ENCODE assay signal across 38 mouse cellular contexts in the genomic region with DNA sequence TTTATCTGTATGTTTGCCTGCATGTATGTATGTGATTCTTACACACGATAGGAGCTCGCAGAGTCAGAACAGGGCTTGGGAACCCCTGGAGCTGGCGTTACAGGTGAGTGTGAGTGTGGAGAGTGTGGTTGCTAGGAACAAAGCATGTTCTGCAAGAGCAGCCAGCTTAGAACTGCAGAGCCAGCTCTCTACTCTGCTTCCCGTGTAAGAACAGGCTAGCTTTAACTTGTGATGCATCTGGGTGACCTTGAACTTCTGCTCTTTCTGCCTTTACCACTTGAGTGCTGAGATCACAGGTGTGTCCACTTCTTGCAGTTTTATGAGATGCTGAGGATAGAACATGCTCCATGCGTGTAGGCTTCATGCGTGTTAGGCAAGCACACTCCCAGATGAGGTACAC. TPM values are rescaled to one million over a fixed set of nuclear protein-coding genes. Genes with fewer than 3 reads are reported as not detected.
DNase-seq lines count a peak whose midpoint lies in the region; ATAC-seq and TF ChIP-seq lines count a peak whose summit lies in the region.
"Had no signal": no experiment of that assay in that cellular context is flagged by ENCODE, and none has a peak within 500 bp of the region (broad histone marks: within the 10 kb centered on the region; RNA-seq: fewer than 3 reads in every experiment).

No protein-coding gene starts in this region.

- no peak for TF ChIP-seq POLR2A in cerebellum, adult 2 months (IDR thresholded peaks at IDR 0.05; ENCODE audit: borderline replicate concordance, insufficient read depth, low read length)
- no peak for TF ChIP-seq POLR2A in bone marrow macrophage, adult 2 months (IDR thresholded peaks at IDR 0.05; ENCODE audit: borderline replicate concordance, low read depth, low read length)

- ATAC-seq in stomach, embryonic 14.5 days (ENCODE audit: insufficient number of reproducible peaks, insufficient read depth, low FRiP score, low read depth) = no peak
- ATAC-seq: activated CD4-positive, CD25-positive, alpha-beta regulatory T cell, adult 4 months; forebrain, embryonic 13.5 days; inflammation-experienced regulatory T-cells, adult 6 months; midbrain, embryonic 13.5 days had no signal

- no peak overlapping the region for H3K9ac ChIP-seq in stomach, embryonic 14.5 days (replicated peaks; ENCODE audit: low read depth, low read length)
- H3K9ac ChIP-seq: heart, embryonic 13.5 days; hindbrain, embryonic 14.5 days; liver, embryonic 15.5 days; midbrain, embryonic 13.5 days had no signal

- no peaks in the 10 kb centered on the region for H3K27me3 ChIP-seq in cerebellum, adult 2 months (ENCODE audit: control insufficient read depth, insufficient read depth, low read length)
- H3K27me3 ChIP-seq in stomach, embryonic 14.5 days (ENCODE audit: control insufficient read depth, insufficient read depth, low read length) = no peaks in the 10 kb centered on the region
- H3K27me3 ChIP-seq: forebrain, embryonic 13.5 days; heart, embryonic 13.5 days; liver, embryonic 15.5 days; midbrain, embryonic 13.5 days had no signal

- H3K27ac ChIP-seq in cerebellum, adult 2 months (ENCODE audit: insufficient read depth, low read length) = 0 out of 2 replicates have a peak overlapping the region, but pooled peaks have one; percentile 17
- peak overlapping the region; percentile 3; the same call in 1 of the 2 replicates for H3K27ac ChIP-seq in left cerebral cortex, adult 2 months
- H3K27ac ChIP-seq in bone marrow macrophage, adult 2 months (ENCODE audit: insufficient read depth, low read depth, low read length) = peak overlapping the region; percentile 73; the same call in 1 of the 2 replicates
- peak overlapping the region; percentile 84 for H3K27ac ChIP-seq in stomach, embryonic 14.5 days (ENCODE audit: low read length)
- H3K27ac ChIP-seq: heart, adult 2 months; heart, embryonic 13.5 days; hindbrain, embryonic 14.5 days; liver, embryonic 15.5 days; midbrain, embryonic 13.5 days had no signal

- no peaks in the 10 kb centered on the region for H3K9me3 ChIP-seq in stomach, embryonic 14.5 days (ENCODE audit: control insufficient read depth, low read depth, low read length)
- H3K9me3 ChIP-seq: forebrain, embryonic 13.5 days; heart, embryonic 13.5 days; liver, embryonic 15.5 days; midbrain, embryonic 13.5 days had no signal

- no peak for TF ChIP-seq CTCF in cerebellum, adult 2 months (IDR thresholded peaks at IDR 0.05; ENCODE audit: borderline replicate concordance, insufficient read depth, low read depth, low read length)
- no peak for TF ChIP-seq CTCF in left cerebral cortex, adult 2 months (IDR thresholded peaks at IDR 0.05)
- TF ChIP-seq CTCF in bone marrow macrophage, adult 2 months (IDR thresholded peaks at IDR 0.05; ENCODE audit: low read depth, low read length) = no peak

- no peaks in the 10 kb centered on the region for H3K36me3 ChIP-seq in stomach, embryonic 14.5 days (ENCODE audit: control insufficient read depth, insufficient read depth, low read length)
- H3K36me3 ChIP-seq: liver, embryonic 15.5 days; midbrain, embryonic 13.5 days had no signal

- 87% methylated on average over 6 of the region's 6 CpGs for WGBS in cerebellum, adult 2 months
- 82% methylated on average over 6 of the region's 6 CpGs for WGBS in stomach, embryonic 14.5 days

- intact Hi-C loops in left cerebral cortex, adult 2 months (cut with DNase I) = no loop called here
- intact Hi-C loops in left cerebral cortex, postnatal 36 days (cut with DNase I) = no loop called here

- no peak overlapping the region for H3K4me2 ChIP-seq in stomach, embryonic 14.5 days (replicated peaks; ENCODE audit: low read depth, low read length)
- H3K4me2 ChIP-seq: forebrain, embryonic 13.5 days; heart, embryonic 13.5 days; hindbrain, embryonic 14.5 days; liver, embryonic 15.5 days; lung, embryonic 14.5 days; midbrain, embryonic 13.5 days had no signal

- H3K4me1 ChIP-seq in cerebellum, adult 2 months (ENCODE audit: control insufficient read depth, insufficient read depth, low read length) = peaks cover 41% of the 10 kb centered on the region
- H3K4me1 ChIP-seq in bone marrow macrophage, adult 2 months (ENCODE audit: control insufficient read depth, insufficient read depth, low read length) = peaks cover 73% of the 10 kb centered on the region
- peaks cover 51% of the 10 kb centered on the region for H3K4me1 ChIP-seq in stomach, embryonic 14.5 days (ENCODE audit: control insufficient read depth, insufficient read depth, low read length)

- H3K4me3 ChIP-seq in cerebellum, adult 2 months (replicated peaks; ENCODE audit: insufficient read depth, low read depth, low read length) = no peak overlapping the region
- no peak overlapping the region for H3K4me3 ChIP-seq in left cerebral cortex, adult 2 months
- no peak overlapping the region for H3K4me3 ChIP-seq in bone marrow macrophage, adult 2 months (ENCODE audit: insufficient read depth, low read length)
- no peak overlapping the region for H3K4me3 ChIP-seq in stomach, embryonic 14.5 days (ENCODE audit: low read depth, low read length)
- H3K4me3 ChIP-seq: forebrain, embryonic 13.5 days; heart, adult 2 months; heart, embryonic 13.5 days; liver, embryonic 15.5 days; midbrain, embryonic 13.5 days had no signal

- no peak for DNase-seq in cerebellum, adult 2 months
- no peak for DNase-seq in cerebellum, adult 9-11 months
- no peak for DNase-seq in left cerebral cortex, adult 2 months (ENCODE audit: extremely low spot score in 1 of 2, low spot score in 2 of 2)
- DNase-seq in left cerebral cortex, postnatal 36 days (ENCODE audit: low spot score in 2 of 2) = no peak
- no peak for DNase-seq in lung, postnatal 4 days
- DNase-seq in kidney, postnatal 14 days = no peak
- DNase-seq: cerebellum, adult 9-10 months; embryo, embryonic 11 days; gastrocnemius, postnatal 25 days; heart, adult 2 months; heart, postnatal 10 days; kidney, adult 11 months; kidney, postnatal 25 days; lung, embryonic 14.5 days; lung, postnatal 14 days; spleen, adult 18-20 months; thymus, postnatal 14 days had no signal

RNA-seq across cellular contexts. Expression of a gene that starts 16.3 kb away (rescaled TPM):
- polyA plus RNA-seq in cerebellum, adult 2 months (2012; rRNA removed) = 222 and 224 TPM in 2 replicates
- 100 to 1,000 TPM; 411 to 445 TPM for total RNA-seq in left cerebral cortex, adult 2 months (2021)
- 100 to 1,000 TPM; 380 to 465 TPM for total RNA-seq in left cerebral cortex, postnatal 36 days (2021)
- polyA plus RNA-seq in bone marrow macrophage, adult 2 months (2012; ENCODE audit: insufficient read depth, insufficient read length, missing spikeins) = 139 and 151 TPM in 2 replicates
- polyA plus RNA-seq in stomach, embryonic 14.5 days (2014; fragmentation: Nextera tagmentation; extraction: Ambion mirVana) = 23.0 and 23.9 TPM in 2 replicates

RNA-seq across cellular contexts. Expression of a gene that starts 36.7 kb away (rescaled TPM):
- not detected in 2 replicates for polyA plus RNA-seq in cerebellum, adult 2 months (2012; rRNA removed)
- under 1 TPM; 0.61 TPM for total RNA-seq in left cerebral cortex, adult 2 months (2021)
- not detected for total RNA-seq in left cerebral cortex, postnatal 36 days (2021)
- not detected in 2 replicates for polyA plus RNA-seq in bone marrow macrophage, adult 2 months (2012; ENCODE audit: insufficient read depth, insufficient read length, missing spikeins)
- polyA plus RNA-seq in stomach, embryonic 14.5 days (2014; fragmentation: Nextera tagmentation; extraction: Ambion mirVana) = not detected in 2 replicates
- total RNA-seq: adrenal gland, adult 2 months; adrenal gland, postnatal 4 days; gastrocnemius, postnatal 25 days; heart, adult 2 months; heart, postnatal 10 days; hematopoietic stem cell, adult 5-6 weeks; liver, adult 2 months; megakaryocyte progenitor cell, adult 5-6 weeks; monocyte, adult 5-6 weeks; neutrophil, adult 5-6 weeks had no signal
- polyA plus RNA-seq: activated CD4-positive, CD25-positive, alpha-beta regulatory T cell, adult 4 months; adrenal gland, adult 2 months; forebrain, embryonic 13.5 days; heart, embryonic 13.5 days; hindbrain, embryonic 14.5 days; inflammation-experienced regulatory T-cells, adult 6 months; kidney, embryonic 14.5 days; limb, embryonic 11.5 days; liver, adult 2 months; liver, embryonic 15.5 days; lung, embryonic 14.5 days; midbrain, embryonic 13.5 days; neural tube, embryonic 11.5 days had no signal

RNA-seq across cellular contexts. Expression of a gene that starts 39.1 kb away (rescaled TPM):
- 19.2 and 21.3 TPM in 2 replicates for polyA plus RNA-seq in cerebellum, adult 2 months (2012; rRNA removed)
- 10 to 100 TPM; 12.8 to 13.6 TPM for total RNA-seq in left cerebral cortex, adult 2 months (2021)
- 10 to 100 TPM; 14.5 to 20.7 TPM for total RNA-seq in left cerebral cortex, postnatal 36 days (2021)
- 58.4 and 60.9 TPM in 2 replicates for polyA plus RNA-seq in bone marrow macrophage, adult 2 months (2012; ENCODE audit: insufficient read depth, insufficient read length, missing spikeins)
- 11.6 and 13.0 TPM in 2 replicates for polyA plus RNA-seq in stomach, embryonic 14.5 days (2014; fragmentation: Nextera tagmentation; extraction: Ambion mirVana)

RNA-seq across cellular contexts. Expression of a gene that starts 40.1 kb away (rescaled TPM):
- 0.10 and 0.25 TPM in 2 replicates for polyA plus RNA-seq in cerebellum, adult 2 months (2012; rRNA removed)
- not detected for total RNA-seq in left cerebral cortex, adult 2 months (2021)
- not detected for total RNA-seq in left cerebral cortex, postnatal 36 days (2021)
- polyA plus RNA-seq in bone marrow macrophage, adult 2 months (2012; ENCODE audit: insufficient read depth, insufficient read length, missing spikeins) = not detected in 2 replicates
- polyA plus RNA-seq in stomach, embryonic 14.5 days (2014; fragmentation: Nextera tagmentation; extraction: Ambion mirVana) = not detected in 2 replicates
- total RNA-seq: adrenal gland, adult 2 months; heart, adult 2 months; heart, postnatal 10 days; hematopoietic stem cell, adult 5-6 weeks; layer of hippocampus, adult 18-20 months had no signal
- polyA plus RNA-seq: forebrain, embryonic 13.5 days; heart, adult 2 months; heart, embryonic 13.5 days; hindbrain, embryonic 14.5 days; kidney, embryonic 14.5 days; limb, embryonic 11.5 days; liver, embryonic 15.5 days; lung, embryonic 14.5 days; midbrain, embryonic 13.5 days; neural tube, embryonic 11.5 days had no signal

RNA-seq across cellular contexts. Expression of a gene that starts 46.2 kb away (rescaled TPM):
- polyA plus RNA-seq in cerebellum, adult 2 months (2012; rRNA removed) = not detected in 2 replicates
- not detected for total RNA-seq in left cerebral cortex, adult 2 months (2021)
- not detected for total RNA-seq in left cerebral cortex, postnatal 36 days (2021)
- not detected in 2 replicates for polyA plus RNA-seq in bone marrow macrophage, adult 2 months (2012; ENCODE audit: insufficient read depth, insufficient read length, missing spikeins)
- not detected in 2 replicates for polyA plus RNA-seq in stomach, embryonic 14.5 days (2014; fragmentation: Nextera tagmentation; extraction: Ambion mirVana)
- total RNA-seq: adrenal gland, adult 2 months; adrenal gland, postnatal 4 days; gastrocnemius, postnatal 25 days; heart, adult 2 months; heart, postnatal 10 days; hematopoietic stem cell, adult 5-6 weeks; layer of hippocampus, adult 18-20 months; layer of hippocampus, postnatal 14 days; liver, adult 2 months; megakaryocyte progenitor cell, adult 5-6 weeks; monocyte, adult 5-6 weeks; neutrophil, adult 5-6 weeks had no signal
- polyA plus RNA-seq: activated CD4-positive, CD25-positive, alpha-beta regulatory T cell, adult 4 months; adrenal gland, adult 2 months; forebrain, embryonic 13.5 days; heart, adult 2 months; heart, embryonic 13.5 days; hindbrain, embryonic 14.5 days; inflammation-experienced regulatory T-cells, adult 6 months; kidney, embryonic 14.5 days; limb, embryonic 11.5 days; liver, adult 2 months; liver, embryonic 15.5 days; lung, embryonic 14.5 days; midbrain, embryonic 13.5 days; neural tube, embryonic 11.5 days had no signal

Comparison
In these comparisons a context has a peak if more than half of its experiments do, and no peak if none do; other contexts are left out.
1. H3K27ac ChIP-seq: peak in every context shown above with its lines; median percentile 84 in stomach, embryonic 14.5 days; 73 in bone marrow macrophage, adult 2 months; 17 in cerebellum, adult 2 months; 3 in left cerebral cortex, adult 2 months.